Mouse (Mus musculus) large intestine, adult 2 months (tissue): ENCODE measurements around the gene Cenpa. TPM values are rescaled to one million over a fixed set of nuclear protein-coding genes. Genes with fewer than 3 reads are reported as not detected.

Source experiments
- DNase-seq: peaks from one replicate; pipeline ENCODE4 v3.0.0-alpha.2; 2012; ENCODE audit warnings: low read depth, low spot score
- WGBS: fragments of 180-500 bp; shearing (Covaris S2); methylation state at CpG from one replicate; pipeline ENCODE4 v1.1.7; 2018; 5-methylcytosine and 5-hydroxymethylcytosine counted together
- polyA plus RNA-seq: library from polyadenylated mRNA; depleted of rRNA; stranded (reverse); fragments of >200 nt; gene quantifications from 2 replicates; pipeline ENCODE4 v1.2.3, GENCODE M21; 2012; rRNA removed

Gene Cenpa
- 53.2 and 53.8 TPM in 2 replicates for polyA plus RNA-seq

DNA sequence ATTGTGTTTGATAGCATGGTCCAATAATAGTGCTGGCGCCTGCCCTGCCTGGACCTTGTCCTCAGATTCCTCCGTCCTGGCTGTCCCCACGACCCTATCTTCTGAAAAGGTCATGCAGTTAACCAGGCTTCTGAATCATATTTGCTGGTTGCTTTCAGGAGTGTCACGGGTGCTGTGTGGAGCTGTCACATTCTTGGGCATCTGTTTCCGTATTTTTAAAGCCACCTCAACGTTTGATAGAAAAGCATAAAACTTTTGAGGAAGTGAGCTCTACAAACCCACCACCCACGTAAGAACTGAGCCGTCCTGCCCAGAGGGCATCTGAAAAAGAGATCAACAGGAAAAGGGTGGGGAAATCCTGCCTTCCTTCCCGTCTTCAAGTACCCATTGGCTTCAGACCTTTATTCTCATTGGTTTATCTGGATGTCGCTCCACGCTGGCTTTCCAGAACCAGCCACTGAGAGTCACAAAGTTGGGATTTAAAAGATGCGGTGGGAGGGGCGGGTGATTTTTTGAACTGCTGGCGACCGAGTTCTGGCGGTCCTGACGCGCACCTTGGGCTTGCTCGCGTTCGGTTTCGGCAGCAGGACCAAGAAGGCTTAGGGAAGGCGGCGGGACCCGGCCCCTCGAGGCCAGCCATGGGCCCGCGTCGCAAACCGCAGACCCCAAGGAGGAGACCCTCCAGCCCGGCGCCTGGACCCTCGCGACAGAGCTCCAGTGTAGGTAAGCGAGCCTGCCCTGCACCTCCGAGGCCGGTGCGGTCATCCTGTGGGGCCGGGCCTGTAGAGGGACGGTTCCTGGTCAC lies at the start of gene Cenpa:
Gene Cenpa, plus strand, starts transcription at position 387 of the 805 bp plus-strand sequence.
- under 1% methylated on average over 40 of the region's 40 CpGs for WGBS
- DNase-seq, result peak; percentile 96

DNA sequence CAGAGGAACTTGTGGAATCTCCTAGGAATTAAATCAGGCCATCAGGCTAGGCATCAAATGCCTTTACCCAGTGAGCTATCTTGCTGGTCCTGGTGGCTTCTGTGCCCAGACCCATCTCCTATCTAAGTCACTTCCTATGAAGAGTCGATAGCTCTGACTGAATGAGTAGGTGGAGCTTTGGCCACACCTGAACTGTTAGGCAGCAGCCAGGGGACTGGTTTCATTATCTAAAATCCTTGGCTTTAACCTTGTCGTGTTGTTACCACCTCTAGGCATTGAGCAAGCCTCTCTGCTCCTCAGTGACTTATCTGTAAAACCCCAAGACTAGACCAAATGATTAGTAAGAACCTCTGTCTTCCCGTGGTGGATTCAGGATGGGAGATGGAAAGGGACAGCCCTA lies 49.2 kb upstream of the Cenpa start:
- DNase-seq, result no peak

DNA sequence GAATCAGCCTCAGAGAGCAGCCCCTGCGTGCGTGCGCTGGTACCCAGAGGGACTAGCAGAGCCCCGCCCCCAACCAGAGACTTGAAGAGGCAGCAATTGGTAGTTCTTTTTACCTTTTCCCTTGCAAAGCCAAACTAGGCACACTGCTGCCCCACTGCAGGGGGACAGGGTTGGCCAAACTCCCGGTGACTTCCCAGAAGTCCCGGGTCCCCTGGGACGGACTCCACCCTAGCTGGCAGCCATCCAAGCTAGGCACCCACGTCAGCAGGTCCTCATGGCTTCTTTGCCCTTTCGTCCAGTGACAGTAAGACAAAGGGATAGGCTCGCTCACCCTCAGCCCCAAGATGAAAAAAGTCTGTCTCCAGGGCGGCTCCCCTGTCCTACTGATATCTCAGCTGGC lies 48.7 kb upstream of the Cenpa start:
- WGBS, result 16% methylated on average over 11 of the region's 11 CpGs
- DNase-seq, result peak; percentile 64

More for the DNA sequence above, 49.2 kb upstream of the Cenpa start:
- 12% methylated on average over 3 of the region's 3 CpGs for WGBS

DNA sequence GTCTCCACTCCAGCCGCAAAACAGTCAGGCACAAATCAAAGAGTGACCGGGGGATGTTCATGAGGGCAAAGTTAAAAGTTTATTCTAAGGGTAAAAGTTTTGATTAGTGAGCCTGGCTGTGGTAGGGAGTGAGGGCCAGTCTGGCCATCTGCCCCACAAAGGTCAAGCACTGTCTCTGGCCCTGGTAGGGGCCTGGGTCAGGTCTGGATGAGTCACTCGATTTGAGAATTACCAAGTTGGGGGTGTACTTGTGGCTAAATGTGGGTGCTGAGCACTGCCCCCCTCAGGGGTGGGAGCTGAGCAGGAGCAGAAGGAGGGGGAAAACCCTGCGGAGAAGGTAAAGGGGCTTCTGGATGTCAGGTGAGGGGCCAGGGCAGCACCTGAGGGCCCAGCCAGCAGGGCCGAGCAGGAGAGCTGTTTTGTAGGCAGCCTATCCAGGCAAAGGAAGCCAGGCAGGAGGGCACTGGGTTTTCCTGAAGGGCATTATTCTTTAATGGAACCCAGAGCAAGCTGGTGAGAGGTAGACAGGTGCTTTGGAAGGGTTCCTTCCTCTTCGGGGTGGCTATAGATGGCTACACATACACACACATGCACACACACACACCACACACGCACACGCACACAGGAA lies 48.1 kb upstream of the Cenpa start:
- 71% methylated on average over 8 of the region's 8 CpGs for WGBS
- DNase-seq, result no peak

DNA sequence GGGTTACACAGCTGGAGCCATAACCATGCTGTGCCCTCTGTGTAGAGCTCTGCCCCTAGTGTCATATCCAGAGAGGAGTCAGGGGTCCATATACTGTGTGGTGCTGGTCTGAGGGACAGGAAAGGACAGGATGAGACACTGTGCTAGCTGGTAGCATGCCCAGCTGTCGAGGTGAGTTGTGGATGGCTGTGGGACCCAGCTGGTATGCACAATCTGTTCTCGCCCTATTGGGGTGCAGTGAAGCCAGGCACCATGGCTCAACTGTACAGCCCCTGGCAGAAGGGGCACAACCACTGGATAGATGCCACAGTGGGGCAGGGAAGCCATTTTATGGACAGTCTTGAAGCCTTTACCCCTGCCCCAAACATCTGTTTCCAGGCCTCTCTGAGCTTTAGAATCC lies 47.4 kb upstream of the Cenpa start:
- DNase-seq, result no peak
- WGBS, result 89% methylated on average over 2 of the region's 2 CpGs

DNA sequence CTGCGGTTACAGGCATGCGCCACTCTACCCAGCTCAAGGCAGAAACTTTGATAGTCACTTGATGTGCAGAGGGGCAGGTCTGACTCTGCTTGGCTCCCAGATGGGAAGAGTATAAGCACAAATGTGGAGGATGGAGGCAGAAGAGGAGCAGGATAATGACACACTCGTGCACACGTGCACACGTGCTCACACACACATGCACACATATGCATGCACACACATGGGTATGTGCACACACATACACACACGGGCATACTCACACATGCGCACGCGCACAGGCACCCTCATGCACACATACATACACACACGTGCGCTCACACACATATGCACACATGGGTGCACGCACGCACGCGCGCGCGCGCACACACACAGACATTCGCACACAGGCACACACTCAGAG lies 46.0 kb upstream of the Cenpa start:
- 97% methylated on average over 20 of the region's 20 CpGs for WGBS
- no peak for DNase-seq

DNA sequence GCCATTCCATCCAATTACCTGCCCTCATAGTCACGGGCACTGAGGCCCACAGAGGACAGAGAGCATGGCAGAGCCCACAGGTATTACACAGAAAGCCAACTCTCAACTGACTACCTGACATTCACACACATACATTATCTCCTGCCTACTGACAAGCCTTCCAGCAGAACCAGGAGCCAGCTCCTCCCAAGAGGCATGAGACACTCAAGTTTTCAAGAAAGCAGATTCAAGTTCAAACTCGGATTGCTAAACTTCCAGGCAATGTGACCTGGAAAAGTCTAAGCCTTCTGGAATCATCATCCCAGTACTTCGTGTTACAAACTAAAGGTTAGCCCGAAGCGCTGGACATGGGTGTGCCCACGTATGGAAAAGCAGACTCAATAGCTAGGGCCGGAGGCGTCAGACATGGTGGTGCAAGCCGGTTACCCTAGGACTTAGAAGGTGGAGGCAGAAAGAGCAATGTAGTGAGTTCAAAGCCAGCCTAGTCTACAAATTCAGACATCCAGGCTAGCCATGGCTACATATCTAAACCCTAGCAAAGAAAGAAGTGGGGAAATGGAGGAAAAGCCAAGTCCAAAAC lies 45.3 kb upstream of the Cenpa start:
- WGBS, result 96% methylated on average over 9 of the region's 9 CpGs

DNA sequence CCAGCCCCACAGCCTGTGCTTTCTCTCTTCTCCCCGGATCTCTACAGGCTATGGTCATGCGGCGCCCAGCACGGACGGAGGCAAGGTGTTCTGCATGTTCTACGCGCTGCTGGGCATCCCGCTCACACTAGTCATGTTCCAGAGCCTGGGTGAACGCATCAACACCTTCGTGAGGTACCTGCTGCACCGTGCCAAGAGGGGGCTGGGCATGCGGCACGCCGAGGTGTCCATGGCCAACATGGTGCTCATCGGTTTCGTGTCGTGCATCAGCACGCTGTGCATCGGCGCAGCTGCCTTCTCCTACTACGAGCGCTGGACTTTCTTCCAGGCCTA lies 44.8 kb upstream of the Cenpa start:
- 61% methylated on average over 22 of the region's 22 CpGs for WGBS
- no peak for DNase-seq

More for the DNA sequence above, 45.3 kb upstream of the Cenpa start:
- DNase-seq, result no peak

DNA sequence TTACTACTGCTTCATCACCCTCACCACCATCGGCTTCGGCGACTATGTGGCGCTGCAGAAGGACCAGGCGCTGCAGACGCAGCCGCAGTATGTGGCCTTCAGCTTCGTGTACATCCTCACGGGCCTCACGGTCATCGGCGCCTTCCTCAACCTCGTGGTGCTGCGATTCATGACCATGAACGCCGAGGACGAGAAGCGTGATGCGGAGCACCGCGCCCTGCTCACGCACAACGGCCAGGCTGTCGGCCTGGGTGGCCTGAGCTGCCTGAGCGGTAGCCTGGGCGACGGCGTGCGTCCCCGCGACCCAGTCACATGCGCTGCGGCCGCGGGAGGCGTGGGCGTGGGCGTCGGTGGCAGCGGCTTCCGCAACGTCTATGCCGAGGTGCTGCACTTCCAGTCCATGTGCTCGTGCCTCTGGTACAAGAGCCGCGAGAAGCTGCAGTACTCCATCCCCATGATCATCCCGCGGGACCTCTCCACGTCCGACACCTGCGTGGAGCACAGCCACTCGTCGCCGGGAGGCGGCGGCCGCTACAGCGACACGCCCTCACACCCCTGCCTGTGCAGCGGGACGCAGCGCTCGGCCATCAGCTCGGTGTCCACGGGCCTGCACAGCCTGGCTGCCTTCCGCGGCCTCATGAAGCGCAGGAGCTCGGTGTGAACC lies 44.3 kb upstream of the Cenpa start:
- DNase-seq, result no peak
- WGBS, result 16% methylated on average over 69 of the region's 69 CpGs

DNA sequence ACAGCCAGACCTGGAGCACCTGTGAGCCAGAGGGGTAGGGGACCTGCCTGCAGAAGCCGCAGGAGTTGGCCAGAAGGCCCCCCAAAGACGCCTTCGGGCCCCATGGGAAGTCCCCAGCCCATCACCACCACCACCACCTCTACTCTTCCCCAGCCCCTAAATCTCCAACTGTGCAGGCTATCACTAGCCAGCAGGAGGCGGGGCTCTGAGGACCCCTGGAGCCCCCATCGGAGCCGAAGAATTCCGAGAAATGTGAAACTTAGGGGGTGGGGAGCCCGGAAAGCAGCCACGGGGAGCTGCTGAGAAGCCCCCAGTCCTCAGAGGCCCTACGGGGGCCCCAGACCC lies 43.8 kb upstream of the Cenpa start:
- WGBS, result 19% methylated on average over 10 of the region's 10 CpGs
- DNase-seq, result no peak

DNA sequence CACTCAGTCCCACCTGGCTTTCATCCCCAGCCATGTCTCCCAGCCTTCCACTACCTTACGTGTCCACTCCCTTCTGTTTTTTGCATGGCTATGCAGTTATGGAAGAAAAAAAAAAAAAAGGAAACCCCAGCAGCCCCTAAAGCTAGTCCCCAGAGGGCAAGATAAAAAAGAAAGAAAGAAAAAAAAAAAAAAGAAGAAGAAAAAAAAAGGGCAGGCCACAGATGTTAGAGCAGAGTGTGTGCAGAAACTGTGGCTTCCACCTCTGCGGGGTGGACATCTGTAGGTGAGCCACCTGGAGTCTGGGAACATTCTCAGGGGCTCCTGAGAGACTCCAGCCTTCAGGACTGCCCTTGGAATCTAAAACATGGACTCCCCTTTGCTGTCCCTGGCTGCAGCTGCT lies 43.2 kb upstream of the Cenpa start:
- WGBS, result 83% methylated on average over 2 of the region's 2 CpGs

DNA sequence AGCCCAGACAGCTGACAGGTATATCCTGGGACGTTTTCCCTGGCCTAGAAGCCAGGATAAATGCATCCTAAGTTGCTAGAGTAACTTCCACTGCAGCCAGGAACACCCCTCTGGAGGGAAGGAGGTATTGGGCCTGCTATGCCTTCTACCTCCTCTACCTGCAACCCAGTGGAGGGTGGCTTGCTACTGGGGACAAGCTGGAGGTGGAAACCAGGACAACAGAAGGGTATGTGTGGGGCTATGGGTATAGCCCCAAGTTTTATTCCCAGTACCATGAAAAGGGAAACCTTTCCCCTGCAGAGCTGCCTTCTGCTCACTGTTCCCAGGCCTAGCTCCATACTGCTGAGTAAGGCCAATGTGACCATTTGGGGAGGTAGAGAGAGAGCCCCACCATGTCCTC lies 42.3 kb upstream of the Cenpa start:
- 50% methylated on average over 1 of the region's 1 CpGs for WGBS

More for the DNA sequence above, 43.2 kb upstream of the Cenpa start:
- no peak for DNase-seq

DNA sequence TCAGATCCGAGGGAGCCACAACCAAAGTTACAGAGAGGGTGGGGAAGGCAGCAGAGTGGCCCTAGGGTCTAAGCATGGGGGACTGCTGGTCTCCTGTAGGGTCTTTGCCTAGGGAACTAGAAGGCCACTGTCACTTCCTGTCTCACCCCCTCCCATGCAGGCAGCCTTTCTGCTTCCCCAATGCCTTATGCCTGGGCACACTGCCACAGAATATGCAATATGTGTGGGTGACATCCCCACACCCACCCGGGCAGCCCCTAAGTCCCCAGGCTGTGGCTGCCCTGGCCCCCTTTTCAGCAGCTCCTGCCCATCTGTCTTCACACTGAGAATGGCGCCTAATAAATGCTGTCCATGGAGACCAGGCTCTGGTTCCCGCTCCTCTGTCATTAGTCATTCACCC lies 41.7 kb upstream of the Cenpa start:
- no peak for DNase-seq
- 65% methylated on average over 4 of the region's 4 CpGs for WGBS

More for the DNA sequence above, 42.3 kb upstream of the Cenpa start:
- DNase-seq, result no peak

DNA sequence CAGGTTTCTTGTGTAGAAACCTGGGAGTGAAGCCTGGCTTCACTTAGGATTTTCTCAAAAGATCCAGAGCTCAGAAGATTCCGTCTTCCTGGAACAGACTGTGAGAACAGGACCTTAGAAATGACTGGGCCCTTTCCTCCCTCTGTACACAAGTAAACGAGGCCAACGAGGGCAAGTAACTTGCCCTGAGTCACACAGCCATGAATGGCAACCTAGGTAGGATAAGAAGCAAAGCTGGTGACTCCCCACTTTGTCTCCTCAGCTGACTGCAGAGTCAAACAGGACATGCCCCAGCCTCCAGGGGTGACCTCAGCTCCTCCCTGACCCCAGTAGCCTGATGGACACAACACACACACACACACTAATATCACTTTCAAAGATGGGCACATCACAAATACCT lies 41.2 kb upstream of the Cenpa start:
- 43% methylated on average over 3 of the region's 3 CpGs for WGBS

DNA sequence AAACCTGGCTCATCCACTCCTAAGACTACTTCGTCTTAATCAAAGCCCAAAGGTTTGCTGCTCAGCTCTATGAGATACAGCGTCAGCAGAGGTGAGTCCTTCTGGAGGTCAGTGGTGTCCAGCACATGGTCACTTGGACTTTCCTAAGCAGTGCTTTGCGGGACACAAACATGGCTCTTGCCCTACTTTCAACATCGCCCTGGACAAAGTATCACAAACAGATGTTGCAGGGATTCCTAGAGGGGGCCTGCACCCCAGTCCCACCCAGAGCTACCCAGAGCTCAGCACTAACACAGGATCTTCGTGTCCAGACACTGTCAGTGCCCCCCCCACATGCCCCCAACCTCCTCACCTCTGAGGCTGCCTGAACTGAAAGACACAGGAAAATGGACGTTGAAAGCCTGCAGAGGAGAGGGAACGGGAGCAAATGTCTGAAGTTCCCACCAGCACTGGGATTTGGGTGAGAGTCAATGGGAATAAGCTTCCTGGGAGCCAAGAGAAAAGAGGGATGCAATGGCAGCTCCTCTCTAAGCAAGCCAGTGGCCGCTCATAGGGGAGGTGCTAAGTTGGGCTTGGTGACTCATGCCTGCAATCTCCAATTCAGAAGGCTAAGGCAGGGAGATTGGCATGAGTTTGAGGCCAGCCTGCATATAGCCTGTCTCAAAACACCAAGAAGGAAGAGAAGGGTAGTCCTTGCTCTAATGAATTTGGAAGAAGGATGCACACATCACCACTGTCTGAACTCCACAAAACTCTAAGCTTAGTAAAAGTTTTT lies 40.1 kb upstream of the Cenpa start:
- 78% methylated on average over 8 of the region's 8 CpGs for WGBS
- DNase-seq, result no peak

More for the DNA sequence above, 41.2 kb upstream of the Cenpa start:
- DNase-seq, result no peak

DNA sequence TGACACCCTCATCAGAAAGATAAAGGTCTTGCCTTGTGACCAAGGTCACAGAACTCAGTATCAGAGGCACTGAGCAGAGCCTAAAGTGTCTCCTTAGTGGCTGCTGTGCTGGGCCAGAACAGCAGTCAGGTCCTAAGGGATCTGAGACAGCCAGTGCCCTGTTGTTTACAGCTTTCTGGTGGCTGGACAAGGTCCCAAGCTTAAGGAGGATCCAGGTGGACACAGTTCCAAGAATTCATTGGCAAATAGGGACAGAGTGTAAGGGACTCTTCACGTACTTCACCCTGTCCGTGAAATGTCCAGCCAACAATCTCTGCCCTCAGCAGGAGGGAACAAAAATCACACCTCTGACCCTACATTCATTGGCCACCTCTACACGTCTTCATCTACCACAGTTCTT lies 38.1 kb upstream of the Cenpa start:
- WGBS, result 81% methylated on average over 3 of the region's 3 CpGs
- no peak for DNase-seq

DNA sequence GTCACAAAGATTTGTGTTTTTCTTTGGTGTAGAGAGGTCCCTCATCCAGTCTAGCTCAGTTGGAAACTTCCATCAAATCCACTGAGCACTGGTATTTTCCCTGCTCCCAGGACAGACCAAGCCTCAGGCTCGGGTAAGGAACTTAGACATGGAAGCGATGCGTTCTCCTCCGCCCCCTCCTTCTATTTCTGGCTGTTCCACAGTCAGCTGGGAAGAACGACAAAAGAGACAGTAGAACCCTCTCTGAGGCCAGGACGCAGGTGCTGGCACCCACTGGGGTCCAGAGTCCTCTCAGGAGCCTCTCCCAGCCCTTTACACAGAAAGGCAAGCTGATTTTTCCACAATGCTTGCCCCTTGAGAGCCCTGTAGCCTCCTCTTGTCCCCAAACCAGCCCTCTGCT lies 36.2 kb upstream of the Cenpa start:
- whole genome bisulfite sequencing, result 63% methylated on average over 6 of the region's 6 CpGs

DNA sequence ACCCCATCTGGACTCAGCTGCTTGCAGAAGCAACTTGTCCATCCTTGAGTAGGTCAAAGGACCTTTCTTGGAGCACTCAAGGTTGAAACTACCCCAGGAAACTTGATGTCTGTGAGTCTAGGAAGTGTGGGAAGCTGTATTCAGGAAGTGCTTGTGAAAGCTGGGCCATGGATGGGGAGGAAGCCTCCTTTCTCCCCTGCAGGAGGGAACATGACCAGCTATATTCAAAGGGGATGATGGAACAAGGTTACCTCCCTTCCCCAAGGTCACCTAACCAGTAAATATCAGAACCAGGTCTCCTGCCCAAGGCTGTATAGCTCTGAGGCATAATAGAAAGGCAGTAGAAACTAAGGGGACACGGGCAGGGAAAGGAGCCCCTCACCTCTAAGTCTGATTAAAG lies 34.4 kb upstream of the Cenpa start:
- no peak for DNase-seq
- WGBS, result 74% methylated on average over 1 of the region's 1 CpGs

More for the DNA sequence above, 36.2 kb upstream of the Cenpa start:
- no peak for DNase-seq

DNA sequence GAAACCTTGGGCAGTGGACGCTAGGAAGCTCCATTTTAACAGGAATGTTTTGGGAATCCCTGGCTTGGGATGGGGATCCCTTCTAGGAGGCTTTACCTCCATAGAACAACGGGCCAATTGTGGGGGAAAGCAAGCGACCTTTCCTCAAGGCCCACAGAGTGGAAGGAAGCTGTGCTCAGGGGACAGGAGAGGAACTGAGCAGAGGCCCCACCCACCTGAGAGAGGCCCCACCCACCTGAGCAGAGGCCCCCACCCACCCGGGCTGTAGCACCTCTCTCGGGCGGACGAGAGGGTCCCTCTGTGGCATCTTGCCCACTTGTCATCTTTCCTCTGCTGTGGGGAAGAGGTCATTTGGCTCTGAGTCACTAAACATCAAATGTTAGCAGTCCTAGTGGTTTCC lies 29.6 kb upstream of the Cenpa start:
- DNase-seq, result no peak
- WGBS, result 28% methylated on average over 7 of the region's 7 CpGs

DNA sequence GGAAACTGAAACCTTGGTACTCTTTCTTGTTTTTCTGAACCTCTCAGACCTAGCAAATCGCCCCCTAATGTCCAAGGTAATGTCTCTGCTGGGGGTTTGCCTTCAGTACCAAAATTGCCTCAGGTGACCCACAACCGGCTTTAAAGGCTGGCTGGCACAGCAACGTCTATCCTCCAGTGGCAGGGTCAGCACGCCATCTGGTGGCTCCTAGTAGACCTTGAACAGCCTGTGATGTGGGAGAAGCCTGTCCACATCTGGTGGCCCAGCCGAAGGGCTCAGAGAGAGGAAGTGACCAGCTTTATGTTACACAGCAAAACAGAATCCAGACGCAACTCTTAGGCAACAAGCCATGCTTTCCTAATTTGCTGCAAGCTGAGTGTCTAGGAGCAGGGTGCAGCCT lies 28.5 kb upstream of the Cenpa start:
- WGBS, result 2% methylated on average over 6 of the region's 6 CpGs
- DNase-seq, result no peak
